Mouse (Mus musculus) limb, embryonic 11.5 days (tissue): ENCODE measurements around the gene Zfp13. TPM values are rescaled to one million over a fixed set of nuclear protein-coding genes. Genes with fewer than 3 reads are reported as not detected.

Experiments
- ATAC-seq: fragments of 200-750 bp; cut with Nextera tagmentation; 2 replicates; pipeline ENCODE4 v1.8.0; 2017; ENCODE audit warnings: low read depth; ENCODE audit not compliant: insufficient number of reproducible peaks, low FRiP score, low TSS enrichment
- DNase-seq: peaks from one replicate; pipeline ENCODE4 v3.0.0-alpha.2; 2015; ENCODE audit warnings: low spot score
- H3K27ac ChIP-seq: fragments of 300-500 bp; sonication (generic); replicated peaks from 2 replicates; pipeline ENCODE4 v1.5.1; 2014; ENCODE audit warnings: low read depth, mild to moderate bottlenecking, low read length
- H3K27me3 ChIP-seq: fragments of 300-500 bp; sonication (generic); 2 replicates; pipeline ENCODE4 v1.6.1; 2014; ENCODE audit warnings: mild to moderate bottlenecking, low read length, mixed read lengths; ENCODE audit not compliant: control insufficient read depth, insufficient read depth
- H3K36me3 ChIP-seq: fragments of 300-500 bp; sonication (generic); 2 replicates; pipeline ENCODE4 v1.6.1; 2014; ENCODE audit warnings: mild to moderate bottlenecking, low read length, moderate library complexity, mixed read lengths; ENCODE audit not compliant: control insufficient read depth, insufficient read depth
- H3K4me1 ChIP-seq: fragments of 300-500 bp; sonication (generic); 2 replicates; pipeline ENCODE4 v1.6.1; 2014; ENCODE audit warnings: low read length, mixed read lengths; ENCODE audit not compliant: control insufficient read depth, insufficient read depth
- H3K4me2 ChIP-seq: fragments of 300-500 bp; sonication (generic); 2 replicates; pipeline ENCODE4 v1.6.1; 2014; ENCODE audit warnings: low read depth, mild to moderate bottlenecking, moderate library complexity; ENCODE audit not compliant: severe bottlenecking
- H3K4me3 ChIP-seq: fragments of 300-500 bp; sonication (generic); 2 replicates; pipeline ENCODE4 v1.5.1; 2014; ENCODE audit warnings: low read depth, low read length
- H3K9ac ChIP-seq: fragments of 300-500 bp; sonication (generic); 2 replicates; pipeline ENCODE4 v1.6.1; 2014; ENCODE audit warnings: mild to moderate bottlenecking, low read length
- H3K9me3 ChIP-seq: fragments of 300-500 bp; sonication (generic); 2 replicates; pipeline ENCODE4 v1.6.1; 2016; ENCODE audit warnings: low read length; ENCODE audit not compliant: control insufficient read depth
- WGBS: fragments of 180-500 bp; shearing (Covaris S2); extraction: QIAGEN DNeasy Blood & Tissue Kit; methylation state at CpG from one replicate; pipeline ENCODE4 v1.1.7; 2014; 5-methylcytosine and 5-hydroxymethylcytosine counted together
- polyA plus RNA-seq: library from polyadenylated mRNA; unstranded; fragments of >200 nt; fragmentation: Nextera tagmentation; extraction: Ambion mirVana; gene quantifications from 2 replicates; pipeline ENCODE4 v1.2.1, GENCODE M21; 2014

Gene Zfp13
- polyA plus RNA-seq, 1 experiment from 2014 or later = 20.5 TPM

DNA sequence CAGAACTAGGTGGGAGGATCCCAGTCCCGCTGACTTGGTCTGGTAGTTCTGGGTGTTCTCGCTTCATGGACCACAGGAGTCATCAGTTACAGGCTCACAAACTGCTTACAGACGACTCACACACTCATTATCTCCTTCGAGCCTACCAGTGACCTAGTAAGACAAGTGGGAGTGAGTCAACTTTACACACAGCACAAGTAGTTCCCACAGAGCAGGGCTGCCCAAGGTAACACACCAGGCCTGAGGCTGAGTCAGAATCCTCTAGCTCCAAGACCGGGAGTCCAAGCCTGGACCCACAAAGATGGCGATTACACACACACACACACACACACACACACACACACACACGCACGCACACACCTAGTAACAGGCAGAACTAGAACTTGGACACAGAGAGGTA lies 14.5 kb downstream of the Zfp13 start:
- Histone ChIP-seq H3K4me1 (peaks cover 7% of the 10 kb centered on the region; the same call in 1 of the 2 replicates), H3K4me3 (peak overlapping the region; percentile 76), H3K9me3 (no peaks in the 10 kb centered on the region), H3K4me2 (peak overlapping the region; percentile 95), H3K9ac (no peak overlapping the region), H3K27me3 (no peaks in the 10 kb centered on the region), H3K27ac (no peak overlapping the region), H3K36me3 (peaks cover 6% of the 10 kb centered on the region; the same call in 1 of the 2 replicates)
- WGBS = 87% methylated on average over 8 of the region's 8 CpGs
- ATAC-seq (no peak), DNase-seq (no peak)

DNA sequence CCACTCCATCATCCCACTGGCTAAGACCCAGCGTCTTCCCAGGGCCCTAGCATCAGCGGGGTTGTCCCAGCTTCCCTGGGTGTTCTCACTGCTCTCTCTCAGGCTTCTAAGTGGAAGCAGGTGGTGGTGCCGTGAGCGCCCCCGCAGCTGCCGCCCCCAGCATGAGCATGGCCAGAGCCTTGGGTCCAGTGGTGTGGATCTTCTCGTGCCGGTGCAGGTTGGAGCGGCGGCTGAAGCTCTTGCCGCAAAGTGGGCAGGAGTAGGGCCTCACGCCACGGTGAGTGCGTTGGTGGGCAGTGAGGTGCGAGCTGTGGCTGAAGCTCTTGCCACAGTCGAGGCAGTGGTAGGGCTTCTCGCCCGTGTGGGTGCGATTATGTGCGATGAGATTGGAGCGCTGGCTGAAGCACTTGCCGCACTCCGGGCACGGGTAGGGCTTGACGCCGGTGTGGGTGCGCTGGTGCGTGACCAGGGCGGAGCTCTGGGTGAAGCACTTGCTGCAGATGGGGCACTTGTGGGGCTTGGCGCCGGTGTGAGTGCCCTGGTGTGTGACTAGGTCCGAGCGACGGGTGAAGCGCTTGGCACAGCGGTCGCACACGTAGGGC lies 23.2 kb downstream of the Zfp13 start:
- no peak for ATAC-seq

DNA sequence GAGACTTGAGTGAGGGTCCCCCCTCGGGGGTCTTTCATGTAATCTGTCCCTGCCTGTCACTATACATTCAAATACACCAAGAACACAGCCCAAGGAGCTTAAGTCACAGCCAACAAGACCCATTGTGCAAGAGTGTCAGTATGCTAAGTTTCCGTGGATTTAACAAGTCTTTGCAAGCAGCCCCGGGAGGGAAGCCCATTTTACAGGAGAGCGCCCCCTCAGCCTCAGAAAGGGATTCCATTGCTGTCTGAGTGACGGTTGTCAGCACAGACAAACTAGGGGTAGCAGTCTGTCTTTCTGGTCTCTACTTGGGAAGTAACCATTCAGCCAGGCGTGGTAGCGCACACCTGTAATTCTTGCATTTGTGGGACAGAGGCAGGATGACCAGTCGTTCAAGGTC lies 25.2 kb downstream of the Zfp13 start:
- Histone ChIP-seq H3K4me2 (no peak overlapping the region), H3K4me3 (no peak overlapping the region), H3K4me1 (no peaks in the 10 kb centered on the region), H3K9ac (no peak overlapping the region), H3K9me3 (no peaks in the 10 kb centered on the region), H3K36me3 (peaks cover 19% of the 10 kb centered on the region), H3K27ac (no peak overlapping the region), H3K27me3 (no peaks in the 10 kb centered on the region)
- WGBS = 93% methylated on average over 8 of the region's 8 CpGs
- DNase-seq (no peak), ATAC-seq (no peak)

More for the DNA sequence above, 23.2 kb downstream of the Zfp13 start:
- no peak overlapping the region for H3K9ac ChIP-seq
- no peak overlapping the region for H3K4me3 ChIP-seq
- H3K9me3 ChIP-seq = no peaks in the 10 kb centered on the region
- H3K4me2 ChIP-seq = no peak overlapping the region
- H3K4me1 ChIP-seq = no peaks in the 10 kb centered on the region
- WGBS = 93% methylated on average over 38 of the region's 38 CpGs
- peaks cover 30% of the 10 kb centered on the region for H3K36me3 ChIP-seq
- no peak overlapping the region for H3K27ac ChIP-seq
- no peak for DNase-seq
- H3K27me3 ChIP-seq = no peaks in the 10 kb centered on the region

DNA sequence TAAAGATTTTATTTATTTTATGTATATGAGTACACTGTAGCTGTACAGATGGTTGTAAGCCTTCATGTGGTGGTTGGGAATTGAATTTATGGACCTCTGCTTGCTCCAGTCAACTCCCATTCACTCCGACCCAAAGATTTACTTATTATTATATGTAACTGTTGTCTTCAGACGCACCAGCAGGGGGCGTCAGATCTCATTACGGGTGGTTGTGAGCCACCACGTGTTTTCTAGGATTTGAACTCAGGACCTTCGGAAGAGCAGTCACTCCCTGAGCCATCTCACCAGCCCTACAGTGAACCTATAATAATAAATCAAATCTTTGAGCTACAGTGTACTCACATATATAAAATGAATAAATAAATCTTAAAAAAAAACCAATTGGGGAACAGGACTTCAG lies 27.2 kb downstream of the Zfp13 start:
- Histone ChIP-seq H3K9ac (no peak overlapping the region), H3K27me3 (no peaks in the 10 kb centered on the region), H3K4me3 (no peak overlapping the region), H3K9me3 (no peaks in the 10 kb centered on the region), H3K4me2 (no peak overlapping the region), H3K27ac (no peak overlapping the region), H3K36me3 (peaks cover 15% of the 10 kb centered on the region), H3K4me1 (no peaks in the 10 kb centered on the region)
- DNase-seq = no peak
- 79% methylated on average over 6 of the region's 6 CpGs for WGBS
- no peak for ATAC-seq

DNA sequence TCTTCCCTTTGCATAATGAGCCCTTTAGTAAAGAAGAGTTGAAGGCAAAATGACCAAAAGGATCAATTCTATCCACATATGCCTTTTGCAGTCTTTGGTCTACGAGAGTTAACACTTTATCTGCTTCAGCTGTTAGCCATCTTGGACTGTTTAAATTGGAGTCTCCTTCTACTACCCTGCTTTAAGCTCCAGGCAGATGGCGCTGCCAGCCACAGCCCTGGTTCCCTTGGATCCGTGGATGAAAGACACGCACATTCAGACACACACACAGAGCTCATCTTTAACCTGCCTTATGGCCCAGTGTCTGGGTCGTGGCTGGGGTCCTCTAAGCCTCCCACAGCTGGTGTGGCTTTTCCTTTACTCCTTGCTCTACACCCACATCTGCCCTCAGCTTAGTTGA lies 28.2 kb downstream of the Zfp13 start:
- Histone ChIP-seq H3K36me3 (peaks cover 7% of the 10 kb centered on the region), H3K27ac (no peak overlapping the region), H3K4me3 (no peak overlapping the region), H3K9me3 (no peaks in the 10 kb centered on the region), H3K27me3 (no peaks in the 10 kb centered on the region), H3K4me2 (no peak overlapping the region), H3K9ac (no peak overlapping the region), H3K4me1 (no peaks in the 10 kb centered on the region)
- 20% methylated on average over 5 of the region's 5 CpGs for WGBS
- DNase-seq = no peak
- ATAC-seq = no peak

DNA sequence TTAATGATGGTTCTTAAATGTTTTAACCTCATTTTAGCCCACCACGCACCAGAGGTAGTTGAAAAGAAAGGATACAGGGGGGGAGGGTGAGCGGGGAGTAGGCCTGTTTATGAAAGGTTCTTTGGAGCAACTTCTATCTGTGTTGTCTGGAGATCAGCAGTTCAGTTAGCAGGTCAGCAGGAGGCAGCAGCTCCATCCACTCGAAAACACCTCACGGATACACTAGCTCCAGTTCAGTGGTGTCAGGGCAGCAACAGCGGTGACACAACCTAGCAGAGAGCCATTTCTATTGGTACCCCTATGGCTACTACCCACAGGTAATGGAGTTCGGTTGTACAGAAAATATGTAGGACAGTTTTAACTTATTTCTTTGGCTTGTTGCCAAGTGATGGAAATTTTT lies 29.3 kb downstream of the Zfp13 start:
- 46% methylated on average over 6 of the region's 6 CpGs for WGBS
- ATAC-seq (no peak), DNase-seq (no peak)
- Histone ChIP-seq H3K4me2 (no peak overlapping the region), H3K27ac (no peak overlapping the region), H3K9ac (no peak overlapping the region), H3K27me3 (no peaks in the 10 kb centered on the region), H3K4me3 (no peak overlapping the region), H3K9me3 (no peaks in the 10 kb centered on the region), H3K36me3 (peaks cover 2% of the 10 kb centered on the region; the same call in 1 of the 2 replicates), H3K4me1 (peaks cover 1% of the 10 kb centered on the region)

DNA sequence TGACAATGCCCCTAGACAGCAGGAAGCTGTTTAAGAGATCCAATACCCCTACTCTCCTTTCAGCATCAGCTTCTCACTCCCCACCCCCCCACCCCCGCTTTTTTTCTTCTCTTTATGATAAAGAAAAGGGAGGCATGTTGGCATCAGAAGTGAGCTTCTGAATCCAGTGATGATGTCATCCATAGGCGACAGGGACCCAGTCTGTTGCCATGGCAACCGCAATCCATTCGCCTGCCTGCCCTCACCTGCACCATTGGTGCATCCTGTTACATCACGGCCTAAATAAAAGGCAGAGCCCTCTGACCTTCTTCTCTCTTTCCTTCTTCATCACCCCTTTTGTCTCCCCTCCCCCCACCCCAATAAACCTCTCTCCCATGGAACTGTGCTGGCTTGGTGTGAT lies 30.9 kb downstream of the Zfp13 start:
- DNase-seq (no peak), ATAC-seq (no peak)
- no peak overlapping the region for H3K4me2 ChIP-seq
- H3K36me3 ChIP-seq = no peaks in the 10 kb centered on the region
- H3K9ac ChIP-seq = no peak overlapping the region
- WGBS = 42% methylated on average over 5 of the region's 5 CpGs
- H3K27ac ChIP-seq = no peak overlapping the region
- no peak overlapping the region for H3K4me3 ChIP-seq
- H3K27me3 ChIP-seq = no peaks in the 10 kb centered on the region
- no peaks in the 10 kb centered on the region for H3K9me3 ChIP-seq
- peaks cover 6% of the 10 kb centered on the region for H3K4me1 ChIP-seq

DNA sequence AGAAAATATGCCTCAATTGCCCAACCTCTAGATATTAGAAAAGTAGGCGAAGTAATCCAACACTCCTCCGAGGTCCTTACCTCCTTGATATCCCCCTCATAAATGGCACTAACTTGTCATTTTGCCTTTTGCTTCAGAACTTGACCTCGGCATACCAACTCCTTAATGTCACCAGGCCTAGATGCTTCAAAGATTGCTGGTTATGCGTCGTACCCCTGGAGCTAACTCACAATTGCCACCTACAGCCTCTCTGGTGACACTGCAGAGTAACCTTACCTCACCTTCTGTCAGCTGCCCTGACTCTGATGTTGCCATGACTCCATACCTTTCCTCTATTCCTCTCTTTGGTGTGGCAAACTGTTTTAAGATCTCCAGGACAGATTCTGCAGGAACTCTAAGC lies 32.5 kb downstream of the Zfp13 start:
- no peak for DNase-seq
- H3K4me2 ChIP-seq = no peak overlapping the region
- H3K4me1 ChIP-seq = peaks cover 6% of the 10 kb centered on the region
- 55% methylated on average over 5 of the region's 5 CpGs for WGBS
- no peaks in the 10 kb centered on the region for H3K9me3 ChIP-seq
- H3K36me3 ChIP-seq = no peaks in the 10 kb centered on the region
- no peaks in the 10 kb centered on the region for H3K27me3 ChIP-seq
- no peak for ATAC-seq
- H3K4me3 ChIP-seq = no peak overlapping the region
- no peak overlapping the region for H3K27ac ChIP-seq
- H3K9ac ChIP-seq = no peak overlapping the region

DNA sequence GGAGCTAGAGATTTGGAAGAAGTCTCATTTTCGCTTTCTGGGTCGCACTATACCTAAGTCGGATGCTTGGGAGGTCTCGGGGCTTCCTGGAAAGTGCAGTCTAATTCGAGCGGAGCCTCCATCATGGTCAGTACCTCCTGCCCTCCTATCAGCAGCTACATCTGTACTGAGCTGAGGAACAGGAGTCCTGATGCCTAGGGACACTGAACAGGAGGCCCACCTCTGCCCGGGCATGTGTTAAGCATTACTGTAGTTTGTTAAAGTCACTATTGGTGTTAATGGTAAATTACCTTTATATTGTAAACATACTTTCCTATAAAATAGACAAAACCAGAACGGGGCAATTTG lies 34.9 kb downstream of the Zfp13 start:
- H3K4me3 ChIP-seq = peak overlapping the region; percentile 84
- H3K4me2 ChIP-seq = peak overlapping the region; percentile 88
- peak overlapping the region; percentile 91 for H3K9ac ChIP-seq
- peak overlapping the region; percentile 59 for H3K27ac ChIP-seq
- DNase-seq = no peak
- peak; percentile 70 for ATAC-seq
- H3K4me1 ChIP-seq = peaks cover 6% of the 10 kb centered on the region
- no peaks in the 10 kb centered on the region for H3K27me3 ChIP-seq
- no peaks in the 10 kb centered on the region for H3K9me3 ChIP-seq
- WGBS = 2% methylated on average over 8 of the region's 8 CpGs
- H3K36me3 ChIP-seq = peaks cover 12% of the 10 kb centered on the region
